Mouse (Mus musculus) testis, adult 2 months (tissue): ENCODE data around the gene Fhod1. TPM values are rescaled to one million over a fixed set of nuclear protein-coding genes. Genes with fewer than 3 reads are reported as not detected.

Experiments used
- H3K27ac ChIP-seq: fragments of 200-500 bp; 2 replicates; pipeline ENCODE4 v1.5.1; 2012; ENCODE audit warnings: low read depth, low read length; ENCODE audit not compliant: control insufficient read depth, insufficient read depth
- H3K27me3 ChIP-seq: fragments of 200-500 bp; 2 replicates; pipeline ENCODE4 v1.6.1; 2012; ENCODE audit warnings: mild to moderate bottlenecking, low read length, moderate library complexity; ENCODE audit not compliant: control insufficient read depth, insufficient read depth
- H3K36me3 ChIP-seq: fragments of 200-500 bp; 2 replicates; pipeline ENCODE4 v1.6.1; 2012; ENCODE audit warnings: mild to moderate bottlenecking, low read length; ENCODE audit not compliant: control insufficient read depth, insufficient read depth
- H3K4me1 ChIP-seq: fragments of 200-500 bp; 2 replicates; pipeline ENCODE4 v1.6.1; 2012; ENCODE audit warnings: low read length; ENCODE audit not compliant: control insufficient read depth, insufficient read depth
- H3K4me3 ChIP-seq: fragments of 200-500 bp; 2 replicates; pipeline ENCODE4 v1.5.1; 2012; ENCODE audit warnings: low read depth, mild to moderate bottlenecking, low read length, moderate library complexity, mixed read lengths; ENCODE audit not compliant: control insufficient read depth
- CTCF ChIP-seq: fragments of 200-500 bp; IDR thresholded peaks from 2 replicates; pipeline ENCODE4 v1.5.1; 2012; ENCODE audit warnings: low read depth, mild to moderate bottlenecking, inconsistent platforms, low read length, moderate library complexity; ENCODE audit not compliant: control insufficient read depth, insufficient read depth, insufficient replicate concordance
- POLR2A ChIP-seq: fragments of 200-500 bp; IDR thresholded peaks from 2 replicates; pipeline ENCODE4 v1.6.1; 2012; ENCODE audit warnings: low read depth, mild to moderate bottlenecking, inconsistent platforms, low read length, moderate library complexity; ENCODE audit not compliant: control insufficient read depth
- polyA plus RNA-seq: library from polyadenylated mRNA; depleted of rRNA; stranded (reverse); fragments of >200 nt; gene quantifications from 2 replicates; pipeline ENCODE4 v1.2.3, GENCODE M21; 2012

The Fhod1 gene
- polyA plus RNA-seq, 1 experiment: 17.9 TPM

DNA sequence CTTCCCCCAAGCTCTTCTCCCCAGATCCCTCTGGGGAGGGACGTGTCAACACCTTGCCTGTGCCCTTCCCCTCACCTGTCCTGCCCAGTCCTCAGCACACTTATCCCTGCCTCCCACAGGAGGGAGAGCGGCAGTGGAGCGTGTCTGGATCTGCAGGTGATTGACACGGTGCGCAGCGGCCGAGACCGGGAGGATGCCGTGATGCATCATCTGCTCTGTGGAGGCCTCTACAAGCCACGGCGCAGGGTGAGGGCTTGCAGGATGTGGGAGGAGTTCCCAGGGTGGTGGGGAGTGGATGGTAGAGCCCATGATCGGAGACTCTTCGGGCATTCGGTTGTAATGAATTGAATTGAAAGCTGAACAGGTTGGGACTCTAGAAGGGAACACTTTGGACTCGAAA, 11.5 kb upstream of the Fhod1 start:
- H3K27me3 ChIP-seq: no peaks in the 10 kb centered on the region
- H3K27ac ChIP-seq: no peak overlapping the region
- H3K4me3 ChIP-seq: no peak overlapping the region
- TF ChIP-seq CTCF (no peak), POLR2A (no peak)
- H3K4me1 ChIP-seq: peaks cover 4% of the 10 kb centered on the region
- H3K36me3 ChIP-seq: no peaks in the 10 kb centered on the region; the same call in 1 of the 2 replicates

GRCm38 (mm10) chr8:105356681-105357080, 8.9 kb upstream of the Fhod1 start:
- H3K27me3 ChIP-seq: no peaks in the 10 kb centered on the region
- no peak overlapping the region for H3K27ac ChIP-seq
- TF ChIP-seq POLR2A (no peak), CTCF (no peak)
- peaks cover 4% of the 10 kb centered on the region for H3K4me1 ChIP-seq
- no peak overlapping the region for H3K4me3 ChIP-seq
- H3K36me3 ChIP-seq: no peaks in the 10 kb centered on the region; the same call in 1 of the 2 replicates

GRCm38 (mm10) chr8:105355179-105356024, 7.6 kb upstream of the Fhod1 start:
- TF ChIP-seq POLR2A: no peak
- TF ChIP-seq CTCF: no peak
- peaks cover 4% of the 10 kb centered on the region for H3K4me1 ChIP-seq
- H3K4me3 ChIP-seq: no peak overlapping the region
- H3K27me3 ChIP-seq: no peaks in the 10 kb centered on the region
- H3K36me3 ChIP-seq: no peaks in the 10 kb centered on the region; the same call in 1 of the 2 replicates
- no peak overlapping the region for H3K27ac ChIP-seq

- peaks cover 9% of the 10 kb centered on the region for H3K4me1 ChIP-seq
- H3K27ac ChIP-seq: no peak overlapping the region
- TF ChIP-seq POLR2A (no peak), CTCF (no peak)
- H3K36me3 ChIP-seq: no peaks in the 10 kb centered on the region; the same call in 1 of the 2 replicates
- H3K4me3 ChIP-seq: no peak overlapping the region
- H3K27me3 ChIP-seq: no peaks in the 10 kb centered on the region
Observed at GRCm38 (mm10) chr8:105354549-105354948, 6.8 kb upstream of the Fhod1 start.

GRCm38 (mm10) chr8:105353583-105354135, 5.9 kb upstream of the Fhod1 start:
- TF ChIP-seq POLR2A (no peak), CTCF (no peak)
- Histone ChIP-seq H3K27me3 (no peaks in the 10 kb centered on the region), H3K27ac (no peak overlapping the region), H3K4me3 (no peak overlapping the region), H3K4me1 (peaks cover 17% of the 10 kb centered on the region), H3K36me3 (no peaks in the 10 kb centered on the region; the same call in 1 of the 2 replicates)

- Histone ChIP-seq H3K27ac (no peak overlapping the region), H3K27me3 (no peaks in the 10 kb centered on the region), H3K4me3 (no peak overlapping the region; the same call in 1 of the 2 replicates), H3K4me1 (peaks cover 27% of the 10 kb centered on the region), H3K36me3 (no peaks in the 10 kb centered on the region; the same call in 1 of the 2 replicates)
- TF ChIP-seq POLR2A (no peak), CTCF (no peak)
Observed at GRCm38 (mm10) chr8:105350186-105350585, 2.4 kb upstream of the Fhod1 start.

DNA sequence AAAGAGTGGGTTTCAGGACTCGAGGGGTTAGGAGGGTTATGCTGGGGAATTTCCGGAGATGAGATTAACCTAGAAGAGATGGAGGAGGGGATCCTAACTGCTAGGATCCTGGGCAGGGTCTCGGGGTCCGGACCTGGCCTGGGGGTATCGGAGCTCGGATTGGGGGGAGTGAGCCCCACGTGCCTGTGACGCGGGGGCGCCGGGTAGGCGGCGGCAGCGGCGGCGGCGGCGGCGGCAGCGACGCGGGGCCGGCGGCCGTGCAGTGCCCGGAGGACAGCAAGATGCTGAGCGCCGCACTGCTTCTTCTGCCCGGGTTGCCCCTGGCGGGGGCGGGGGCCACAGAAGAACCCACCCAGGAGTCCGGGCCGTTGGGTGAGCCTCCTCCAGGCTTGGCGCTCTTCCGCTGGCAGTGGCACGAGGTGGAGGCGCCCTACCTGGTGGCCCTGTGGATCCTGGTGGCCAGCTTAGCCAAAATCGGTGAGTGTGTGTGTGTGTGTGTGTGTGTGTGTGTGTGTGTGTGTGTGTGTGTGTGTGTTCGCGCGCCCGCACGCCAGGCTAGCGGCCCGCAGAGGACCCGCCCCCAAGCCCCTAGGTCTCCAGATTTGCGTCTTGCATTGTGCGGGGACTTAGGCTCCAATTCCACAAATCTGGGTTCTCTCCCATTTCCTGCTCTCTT, 1.5 kb upstream of the Fhod1 start:
- TF ChIP-seq POLR2A: no peak
- TF ChIP-seq CTCF: no peak
- H3K4me1 ChIP-seq: peaks cover 27% of the 10 kb centered on the region
- peak overlapping the region; percentile 91 for H3K27ac ChIP-seq
- H3K4me3 ChIP-seq: peak overlapping the region; percentile 86
- no peaks in the 10 kb centered on the region; the same call in 1 of the 2 replicates for H3K36me3 ChIP-seq
- H3K27me3 ChIP-seq: no peaks in the 10 kb centered on the region
